Mouse (Mus musculus) lung, postnatal 0 days (tissue): ENCODE measurements around the gene Adipor2. TPM values are rescaled to one million over a fixed set of nuclear protein-coding genes. Genes with fewer than 3 reads are reported as not detected.

Experiments used
- ATAC-seq: fragments of 200-750 bp; cut with Nextera tagmentation; 2 replicates; pipeline ENCODE4 v1.8.0; 2017; ENCODE audit warnings: moderate library complexity
- DNase-seq: peaks from one replicate; pipeline ENCODE4 v3.0.0-alpha.2; 2016; ENCODE audit warnings: low spot score
- H3K27ac ChIP-seq: fragments of 300-500 bp; sonication (generic); 2 replicates; pipeline ENCODE4 v1.5.1; 2014; ENCODE audit warnings: antibody characterized with exemption, mild to moderate bottlenecking, low read length, mixed read lengths
- H3K27me3 ChIP-seq: fragments of 300-500 bp; sonication (generic); replicated peaks from 2 replicates; pipeline ENCODE4 v1.6.1; 2014; ENCODE audit warnings: low read length, mixed read lengths; ENCODE audit not compliant: insufficient read depth
- H3K36me3 ChIP-seq: fragments of 300-500 bp; sonication (generic); 2 replicates; pipeline ENCODE4 v1.6.1; 2014; ENCODE audit warnings: low read length, mixed read lengths; ENCODE audit not compliant: insufficient read depth
- H3K4me1 ChIP-seq: fragments of 300-500 bp; sonication (generic); 2 replicates; pipeline ENCODE4 v1.6.1; 2014; ENCODE audit warnings: antibody characterized with exemption, low read depth, low read length, mixed read lengths; ENCODE audit not compliant: insufficient read depth
- H3K4me2 ChIP-seq: fragments of 300-500 bp; sonication (generic); replicated peaks from 2 replicates; pipeline ENCODE4 v1.6.1; 2014; ENCODE audit warnings: low read depth, mild to moderate bottlenecking, low read length, moderate library complexity, mixed read lengths
- H3K4me3 ChIP-seq: fragments of 300-500 bp; sonication (generic); 2 replicates; pipeline ENCODE4 v1.5.1; 2014; ENCODE audit warnings: low read depth, low read length
- H3K9ac ChIP-seq: fragments of 300-500 bp; sonication (generic); replicated peaks from 2 replicates; pipeline ENCODE4 v1.6.1; 2014; ENCODE audit warnings: low read depth, mild to moderate bottlenecking
- H3K9me3 ChIP-seq: fragments of 300-500 bp; sonication (generic); 2 replicates; pipeline ENCODE4 v1.6.1; 2016; ENCODE audit warnings: low read length, mixed read lengths
- CTCF ChIP-seq: IDR thresholded peaks from 2 replicates; pipeline ENCODE4 v1.5.1; 2016; ENCODE audit warnings: antibody characterized with exemption, mild to moderate bottlenecking
- EP300 ChIP-seq: IDR thresholded peaks from 2 replicates; pipeline ENCODE4 v1.6.1; 2016; ENCODE audit warnings: antibody characterized with exemption, mild to moderate bottlenecking, control low read depth
- WGBS: fragments of 180-500 bp; shearing (Covaris S2); extraction: QIAGEN DNeasy Blood & Tissue Kit; methylation state at CpG from one replicate; pipeline ENCODE4 v1.1.7; 2014; 5-methylcytosine and 5-hydroxymethylcytosine counted together
- polyA plus RNA-seq: library from polyadenylated mRNA; unstranded; fragments of >200 nt; fragmentation: Nextera tagmentation; extraction: Ambion mirVana; gene quantifications from 2 replicates; pipeline ENCODE4 v1.2.1, GENCODE M21; 2015

The Adipor2 gene
- polyA plus RNA-seq, 1 experiment from 2014 or later = 66.4 TPM

DNA sequence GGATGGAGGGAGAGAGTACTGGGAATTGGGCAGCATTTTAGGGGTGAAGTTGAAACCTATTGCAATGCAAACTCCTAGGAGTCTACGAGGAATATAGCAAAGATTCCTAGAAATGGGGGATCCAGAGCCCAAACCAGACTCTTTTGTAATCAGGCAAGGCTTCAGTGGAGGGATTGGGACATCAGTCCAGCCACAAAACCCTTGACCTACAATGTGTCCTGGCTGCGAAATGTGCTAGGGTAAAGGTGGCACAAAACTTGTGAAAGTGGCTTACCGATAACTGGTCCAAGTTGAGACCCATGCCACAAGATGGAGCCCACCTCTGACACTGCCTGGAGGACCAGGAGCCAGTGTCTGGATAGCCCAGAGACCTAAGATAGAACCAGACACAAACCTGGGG is 18.1 kb downstream of the Adipor2 start:
- Histone ChIP-seq H3K36me3 (no peaks in the 10 kb centered on the region), H3K9me3 (no peaks in the 10 kb centered on the region), H3K4me1 (peaks cover 3% of the 10 kb centered on the region; the same call in 1 of the 2 replicates), H3K9ac (no peak overlapping the region), H3K27ac (no peak overlapping the region), H3K4me2 (no peak overlapping the region), H3K4me3 (no peak overlapping the region), H3K27me3 (no peaks in the 10 kb centered on the region)
- DNase-seq = no peak
- 76% methylated on average over 3 of the region's 3 CpGs for WGBS
- TF ChIP-seq CTCF = no peak
- peak; percentile 36; the same call in 1 of the 2 replicates for TF ChIP-seq EP300
- 0 out of 2 replicates have a peak, but pooled peaks have one; percentile 13 for ATAC-seq

DNA sequence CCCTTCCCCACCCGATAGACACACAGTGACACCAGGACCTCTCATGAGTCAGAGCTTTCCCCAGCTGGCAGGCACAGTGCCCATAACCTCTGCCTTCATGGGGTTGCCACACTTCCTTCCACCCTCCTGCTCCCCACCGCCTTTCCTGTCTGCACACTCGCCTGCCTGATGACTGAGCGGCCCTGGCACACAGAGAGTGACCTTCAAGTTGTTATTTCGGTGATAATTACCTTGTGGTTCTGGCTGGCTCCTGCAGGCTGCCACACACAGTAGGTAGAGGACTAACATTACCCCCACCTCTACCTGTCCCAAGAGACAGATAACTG is 21.2 kb downstream of the Adipor2 start:
- TF ChIP-seq EP300 (peak; percentile 87), CTCF (no peak)
- DNase-seq (peak; percentile 88), ATAC-seq (peak; percentile 93)
- no peak overlapping the region for H3K9ac ChIP-seq
- H3K27ac ChIP-seq = no peak overlapping the region
- H3K4me3 ChIP-seq = no peak overlapping the region
- peaks cover 3% of the 10 kb centered on the region; the same call in 1 of the 2 replicates for H3K4me1 ChIP-seq
- 14% methylated on average over 5 of the region's 5 CpGs for whole genome bisulfite sequencing
- H3K9me3 ChIP-seq = no peaks in the 10 kb centered on the region
- no peaks in the 10 kb centered on the region for H3K27me3 ChIP-seq
- H3K4me2 ChIP-seq = no peak overlapping the region
- no peaks in the 10 kb centered on the region for H3K36me3 ChIP-seq

DNA sequence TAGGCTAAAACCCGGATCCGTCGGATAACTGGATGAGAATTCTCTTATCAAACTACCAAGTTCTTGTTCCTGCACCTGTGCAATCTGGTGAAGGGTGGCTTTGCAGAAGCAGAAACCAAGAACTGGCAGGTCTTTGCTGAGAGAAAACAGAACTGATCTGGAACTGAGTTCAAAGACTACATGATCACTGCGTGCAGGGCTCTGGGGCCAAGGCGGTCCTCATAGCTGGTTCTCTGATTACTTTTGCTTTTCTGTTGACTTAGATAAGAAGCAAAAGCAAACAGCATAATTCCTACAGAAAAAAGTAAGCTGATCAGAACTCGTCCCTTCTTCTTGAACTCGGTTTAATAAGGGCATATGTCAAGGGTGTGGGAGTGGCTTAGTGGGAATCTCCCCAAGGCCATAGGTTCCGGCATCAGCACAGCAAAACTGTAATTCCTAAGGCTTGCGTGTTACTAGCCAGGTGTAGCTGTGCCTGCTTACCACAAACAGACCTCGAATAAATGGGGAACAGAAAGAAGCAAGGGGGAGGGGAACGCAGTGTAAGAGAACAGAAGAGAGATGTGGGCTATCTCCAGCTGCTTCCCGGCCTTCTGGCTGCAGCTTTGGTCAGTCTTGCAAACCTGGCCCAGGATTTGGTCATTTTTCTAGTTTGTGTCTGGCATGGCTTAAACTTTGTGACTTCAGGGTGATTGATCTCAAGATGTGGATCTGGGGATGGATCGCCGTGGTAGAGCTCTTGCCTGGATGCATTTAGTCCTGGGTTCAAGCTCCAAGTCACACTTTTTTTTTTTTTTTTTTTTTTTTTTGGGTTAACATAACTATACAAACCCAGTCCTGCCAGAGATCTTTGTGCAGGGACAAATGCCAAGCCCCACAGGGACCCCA is 21.8 kb downstream of the Adipor2 start:
- ATAC-seq = 0 out of 2 replicates have a peak, but pooled peaks have one; percentile 8
- TF ChIP-seq EP300 (no peak), CTCF (no peak)
- peak overlapping the region; percentile 20; the same call in 1 of the 2 replicates for H3K27ac ChIP-seq

DNA sequence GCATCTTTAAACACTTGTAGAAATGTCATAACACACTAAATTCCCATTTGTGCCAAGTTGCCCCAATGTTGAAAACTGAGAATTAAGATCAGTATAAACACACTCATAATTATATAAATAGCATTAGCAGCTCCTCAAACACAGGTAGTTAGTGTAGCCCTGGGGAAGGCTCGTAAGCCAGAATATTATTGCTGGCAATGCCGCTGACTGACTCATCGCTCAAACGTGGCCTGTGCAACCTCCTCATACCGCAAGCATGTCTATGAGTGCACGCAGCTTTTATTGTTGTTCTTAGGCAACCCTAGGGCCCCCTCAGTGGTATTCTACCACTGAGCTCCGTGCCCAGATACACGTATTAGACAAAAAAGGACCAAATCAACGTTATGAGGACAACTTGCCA is 24.7 kb downstream of the Adipor2 start:
- peaks cover 5% of the 10 kb centered on the region; the same call in 1 of the 2 replicates for H3K4me1 ChIP-seq
- peak; percentile 53 for DNase-seq

More for the DNA sequence above, 21.8 kb downstream of the Adipor2 start:
- Histone ChIP-seq H3K9me3 (no peaks in the 10 kb centered on the region), H3K9ac (no peak overlapping the region), H3K4me3 (no peak overlapping the region), H3K27me3 (no peaks in the 10 kb centered on the region), H3K4me1 (peaks cover 3% of the 10 kb centered on the region; the same call in 1 of the 2 replicates), H3K36me3 (no peaks in the 10 kb centered on the region), H3K4me2 (no peak overlapping the region)
- 50% methylated on average over 14 of the region's 14 CpGs for WGBS
- no peak for DNase-seq

DNA sequence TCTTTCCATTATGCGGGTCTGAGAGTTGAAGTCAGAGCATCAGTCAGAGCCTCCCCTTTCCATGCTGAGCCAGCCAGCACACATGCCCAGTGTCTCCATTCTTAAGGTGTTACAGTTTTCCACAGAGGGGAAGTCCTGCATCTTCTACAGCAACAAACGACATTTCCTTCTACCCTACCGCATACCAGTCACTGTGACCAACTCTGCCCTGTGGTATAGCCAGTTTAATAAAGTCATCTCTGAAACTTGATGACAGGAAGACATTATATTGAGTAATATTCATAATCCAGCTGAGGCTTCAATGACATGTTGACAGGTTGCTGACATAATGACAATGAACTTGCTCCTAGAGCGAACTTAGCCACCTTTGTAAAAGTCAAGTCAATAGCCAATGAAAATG is 26.8 kb downstream of the Adipor2 start:
- no peaks in the 10 kb centered on the region for H3K9me3 ChIP-seq
- peaks cover 4% of the 10 kb centered on the region; the same call in 1 of the 2 replicates for H3K4me1 ChIP-seq
- 88% methylated on average over 4 of the region's 4 CpGs for WGBS
- TF ChIP-seq CTCF (no peak), EP300 (no peak)
- H3K36me3 ChIP-seq = no peaks in the 10 kb centered on the region
- DNase-seq = no peak
- H3K4me3 ChIP-seq = no peak overlapping the region
- no peak overlapping the region for H3K27ac ChIP-seq
- no peak overlapping the region for H3K9ac ChIP-seq
- no peaks in the 10 kb centered on the region for H3K27me3 ChIP-seq
- ATAC-seq = no peak
- H3K4me2 ChIP-seq = no peak overlapping the region

More for the DNA sequence above, 24.7 kb downstream of the Adipor2 start:
- 52% methylated on average over 9 of the region's 9 CpGs for WGBS
- Histone ChIP-seq H3K9me3 (no peaks in the 10 kb centered on the region), H3K9ac (no peak overlapping the region), H3K27me3 (no peaks in the 10 kb centered on the region), H3K4me3 (no peak overlapping the region), H3K4me2 (no peak overlapping the region), H3K36me3 (no peaks in the 10 kb centered on the region), H3K27ac (no peak overlapping the region)
- TF ChIP-seq EP300 = no peak
- TF ChIP-seq CTCF = no peak
- no peak for ATAC-seq

DNA sequence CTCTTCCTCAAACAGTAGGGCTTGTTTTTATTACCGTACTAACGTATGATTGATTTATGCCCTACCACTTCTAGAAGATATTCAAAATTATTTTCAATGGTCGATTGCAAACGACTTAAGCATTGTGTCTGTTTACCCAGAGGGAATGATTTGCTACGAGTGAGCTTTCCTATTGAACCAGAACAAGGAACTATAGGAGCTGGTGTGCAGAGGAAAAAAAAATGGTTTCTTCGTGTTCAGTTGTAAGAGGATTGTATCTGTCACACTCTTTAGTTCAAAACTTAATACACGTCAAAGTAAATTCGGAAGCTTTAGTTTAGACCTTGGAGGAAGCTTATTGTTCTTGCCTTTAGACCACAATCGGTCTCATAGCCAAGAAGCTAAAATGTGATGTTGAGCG is 28.4 kb downstream of the Adipor2 start:
- peak overlapping the region; percentile 95 for H3K4me3 ChIP-seq
- WGBS = 10% methylated on average over 10 of the region's 10 CpGs
- H3K9ac ChIP-seq = peak overlapping the region; percentile 54
- DNase-seq = peak; percentile 54
- no peak for ATAC-seq
- no peaks in the 10 kb centered on the region for H3K9me3 ChIP-seq
- H3K36me3 ChIP-seq = no peaks in the 10 kb centered on the region
- peaks cover 2% of the 10 kb centered on the region; the same call in 1 of the 2 replicates for H3K4me1 ChIP-seq
- no peaks in the 10 kb centered on the region for H3K27me3 ChIP-seq
- TF ChIP-seq CTCF = no peak
- TF ChIP-seq EP300 = no peak
- H3K4me2 ChIP-seq = peak overlapping the region; percentile 75
- H3K27ac ChIP-seq = peak overlapping the region; percentile 97
